Mouse (Mus musculus): ENCODE measurements around the gene Ankrd12.
"Not testable (repeated sequence)": the region's sequence is repeated elsewhere in the genome, so short reads cannot be mapped to it uniquely, and the experiment has no call there.

The Ankrd12 gene

GRCm38 (mm10) chr17:66084486-66084885 is 7.6 kb upstream of the Ankrd12 start:
- DNase-seq (ENCODE audit: low spot score), result no peak

DNA sequence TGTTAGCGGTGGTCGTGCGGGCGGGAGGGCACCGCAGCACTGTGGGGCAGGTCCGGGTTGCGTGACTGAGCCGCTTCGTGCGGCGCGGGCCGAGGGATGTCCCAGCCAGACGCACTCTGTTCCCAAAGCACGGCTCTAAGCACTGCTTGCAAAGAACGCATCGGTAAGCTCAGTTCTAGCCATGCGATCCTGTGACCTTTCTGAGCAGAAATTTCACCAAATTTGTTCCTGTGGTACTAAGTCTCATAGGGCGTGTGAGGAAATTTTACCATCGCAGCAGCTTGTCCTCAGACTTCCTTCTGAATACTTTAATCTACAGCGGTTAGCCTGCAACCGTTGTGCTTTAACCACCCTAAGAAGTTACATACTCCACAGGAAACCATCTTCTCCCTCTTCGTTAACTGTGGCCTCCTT is 555 bp upstream of the Ankrd12 start:
- no peak for DNase-seq (ENCODE audit: low spot score)

GRCm38 (mm10) chr17:66076174-66076927 is 538 bp downstream of the Ankrd12 start:
- peak; percentile 51 for DNase-seq (ENCODE audit: low spot score)

DNA sequence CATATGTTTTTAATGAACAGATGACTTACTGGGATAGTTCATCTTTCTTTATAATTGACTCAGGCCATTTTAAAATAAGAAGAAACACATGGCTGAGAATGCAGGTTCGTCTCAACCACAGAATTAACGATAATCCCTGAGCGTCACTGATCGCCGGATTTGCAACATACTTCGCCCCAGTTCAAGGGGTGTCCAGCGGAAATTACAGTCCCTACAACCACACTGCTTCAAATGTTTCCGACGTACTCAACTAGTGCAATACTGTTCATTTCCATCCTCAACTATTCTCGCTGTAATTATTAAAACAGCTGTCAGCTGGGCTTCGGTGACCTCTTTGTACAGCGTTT is 1.1 kb downstream of the Ankrd12 start:
- no peak for DNase-seq (ENCODE audit: low spot score)

DNA sequence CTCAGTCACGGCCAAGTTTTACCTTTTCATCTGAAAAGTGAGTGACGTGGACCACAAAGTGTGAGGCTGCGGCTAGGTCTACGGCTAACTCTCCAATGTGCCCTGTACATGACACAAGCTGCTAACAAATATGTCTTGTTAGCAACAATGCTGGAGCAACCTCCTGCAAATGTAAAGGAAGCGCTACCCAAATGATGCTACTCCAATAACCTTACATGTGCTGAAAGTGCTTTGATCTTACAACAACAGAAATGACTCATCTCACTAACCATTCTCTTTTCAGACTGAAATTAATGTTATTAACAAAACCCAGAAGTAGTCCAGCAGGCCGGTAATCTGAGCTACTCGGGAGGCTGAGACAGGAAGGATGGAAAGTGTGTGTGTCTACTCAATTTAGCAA is 2.9 kb downstream of the Ankrd12 start:
- no peak for DNase-seq (ENCODE audit: low spot score)

DNA sequence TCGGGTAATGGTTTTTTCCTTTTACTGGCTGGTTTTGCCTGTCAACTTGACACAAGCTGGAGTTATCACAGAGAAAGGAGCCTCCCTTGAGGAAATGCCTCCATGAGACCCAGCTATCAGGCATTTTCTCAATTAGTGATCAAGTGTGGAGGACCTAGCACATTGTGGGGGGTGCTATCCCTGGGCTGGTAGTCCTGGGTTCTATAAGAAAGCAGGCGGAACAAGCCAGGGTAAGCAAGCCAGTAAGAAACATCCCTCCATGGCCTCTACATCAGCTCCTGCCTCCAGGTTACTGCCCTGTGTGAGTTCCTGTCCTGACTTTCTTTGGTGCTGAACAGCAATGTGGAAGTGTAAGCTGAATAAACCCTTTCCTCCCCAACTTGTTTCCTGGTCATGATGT is 7.9 kb downstream of the Ankrd12 start:
- DNase-seq (ENCODE audit: low spot score), result not testable (repeated sequence)

- no peak for DNase-seq (ENCODE audit: low spot score)
Measured at GRCm38 (mm10) chr17:66065115-66065514, 11.8 kb downstream of the Ankrd12 start.

DNA sequence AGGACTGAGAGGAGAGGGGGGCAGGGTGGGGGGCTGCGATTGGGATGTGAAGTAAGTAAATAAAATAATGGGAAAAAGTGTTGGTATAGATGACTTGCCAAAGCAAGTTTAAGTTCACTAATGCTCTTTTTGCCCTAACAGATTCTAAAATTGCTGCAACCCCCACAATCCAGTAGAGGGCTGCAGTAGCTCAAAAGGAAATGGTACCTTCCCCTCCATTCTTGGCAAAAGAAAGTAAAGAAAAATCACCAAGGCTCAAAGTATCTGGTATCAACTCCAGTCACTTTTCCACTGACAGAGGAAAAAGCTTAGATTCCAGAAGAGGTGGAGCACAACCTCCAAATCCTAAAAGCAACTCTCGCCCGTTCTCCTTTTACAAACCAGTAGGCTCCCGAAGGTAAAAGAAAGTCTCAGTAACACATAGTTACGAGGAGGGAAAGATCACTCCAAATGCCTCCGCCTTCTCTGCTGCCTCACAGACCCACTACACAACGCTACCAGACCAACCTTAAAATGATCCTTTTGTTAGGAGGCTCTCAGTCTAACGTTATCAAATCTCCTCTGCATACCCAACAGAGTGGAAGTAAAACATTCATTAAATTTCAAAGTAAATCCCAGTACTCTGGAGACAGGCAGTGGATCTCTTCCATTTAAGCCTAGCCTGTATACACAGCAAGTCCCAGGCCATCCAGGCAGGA is 15.5 kb downstream of the Ankrd12 start:
- DNase-seq (ENCODE audit: low spot score), result no peak

- no peak for DNase-seq (ENCODE audit: low spot score)
Measured at GRCm38 (mm10) chr17:66058160-66058559, 18.7 kb downstream of the Ankrd12 start.

GRCm38 (mm10) chr17:66057145-66057544 is 19.7 kb downstream of the Ankrd12 start:
- DNase-seq (ENCODE audit: low spot score), result no peak

DNA sequence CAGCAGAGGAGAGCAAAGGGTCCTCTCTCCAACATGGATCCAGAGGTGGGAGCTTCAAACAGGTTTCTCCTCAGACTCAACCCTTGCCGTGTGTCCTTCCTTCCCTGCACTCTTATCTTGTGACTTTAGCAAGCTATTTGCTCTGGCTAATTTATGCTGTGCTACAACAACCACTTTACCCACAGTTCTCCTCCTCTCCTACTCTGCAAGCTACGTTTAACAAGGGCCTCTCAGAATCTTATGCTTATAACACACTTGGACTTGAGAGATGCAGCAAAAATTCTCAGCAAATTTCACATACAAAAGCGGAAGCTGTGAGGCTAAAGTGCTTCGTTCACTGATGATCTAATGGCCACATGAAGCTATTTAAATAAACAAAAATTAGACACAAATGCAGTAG is 23.5 kb downstream of the Ankrd12 start:
- DNase-seq (ENCODE audit: low spot score), result no peak

DNA sequence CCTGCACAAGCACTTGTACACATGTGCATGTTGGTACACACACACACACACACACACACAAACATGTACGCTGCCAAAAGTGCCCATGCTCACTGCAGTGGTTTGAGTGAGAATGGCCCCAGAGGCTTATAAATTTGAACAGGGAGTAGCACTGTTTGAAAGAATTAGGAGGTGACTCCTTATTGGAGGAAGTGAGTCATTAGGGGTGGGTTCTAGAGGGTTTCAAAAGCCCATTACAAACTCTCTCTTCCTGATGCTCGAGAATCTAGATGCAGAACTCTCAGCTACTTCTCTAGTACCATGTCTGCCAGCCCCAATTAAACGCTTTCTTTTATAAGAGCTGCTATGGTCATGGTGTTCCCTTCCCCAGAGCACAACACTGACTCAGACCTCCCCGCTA is 28.1 kb downstream of the Ankrd12 start:
- DNase-seq (ENCODE audit: low spot score), result no peak

DNA sequence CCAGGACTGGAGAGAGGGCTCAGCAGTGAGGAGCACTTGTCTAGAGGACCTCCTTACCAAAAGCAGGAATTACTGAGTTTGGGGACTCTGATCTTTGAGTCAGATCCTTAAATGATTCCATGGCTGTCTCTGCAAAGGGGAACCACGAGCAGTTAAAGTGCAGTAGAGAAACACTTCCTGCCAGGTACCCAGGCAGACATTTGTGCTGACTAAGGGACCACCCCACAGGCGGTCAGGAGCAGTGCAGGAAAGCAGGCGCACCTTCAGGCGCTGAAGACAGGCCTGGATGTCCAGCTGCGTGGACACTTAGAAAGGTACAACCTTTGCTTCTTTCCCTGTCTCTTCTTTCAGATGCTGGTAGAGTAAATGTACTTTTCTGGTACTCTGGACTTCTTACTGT is 28.7 kb downstream of the Ankrd12 start:
- no peak for DNase-seq (ENCODE audit: low spot score)

DNA sequence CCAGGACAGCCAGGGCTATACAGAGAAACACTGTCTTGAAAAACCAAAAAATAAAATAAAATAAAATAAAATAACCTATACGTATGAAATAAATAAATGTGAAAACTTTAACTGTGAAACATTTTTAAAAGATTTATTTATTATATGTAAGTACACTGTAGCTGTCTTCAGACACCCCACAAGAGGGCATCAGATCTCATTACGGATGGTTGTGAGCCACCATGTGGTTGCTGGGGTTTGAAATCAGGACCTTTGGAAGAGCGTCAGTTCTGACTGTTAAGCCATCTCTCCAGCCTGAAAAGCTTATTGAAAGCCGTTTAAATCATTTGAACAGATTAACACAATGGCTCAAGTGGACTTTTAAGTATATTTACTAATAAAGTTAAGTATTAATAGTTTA is 33.2 kb downstream of the Ankrd12 start:
- not testable (repeated sequence) for DNase-seq (ENCODE audit: low spot score)

GRCm38 (mm10) chr17:66041020-66041419 is 35.9 kb downstream of the Ankrd12 start:
- DNase-seq (ENCODE audit: low spot score), result no peak

- DNase-seq (ENCODE audit: low spot score), result no peak
Measured at GRCm38 (mm10) chr17:66033239-66033638, 43.6 kb downstream of the Ankrd12 start.

DNA sequence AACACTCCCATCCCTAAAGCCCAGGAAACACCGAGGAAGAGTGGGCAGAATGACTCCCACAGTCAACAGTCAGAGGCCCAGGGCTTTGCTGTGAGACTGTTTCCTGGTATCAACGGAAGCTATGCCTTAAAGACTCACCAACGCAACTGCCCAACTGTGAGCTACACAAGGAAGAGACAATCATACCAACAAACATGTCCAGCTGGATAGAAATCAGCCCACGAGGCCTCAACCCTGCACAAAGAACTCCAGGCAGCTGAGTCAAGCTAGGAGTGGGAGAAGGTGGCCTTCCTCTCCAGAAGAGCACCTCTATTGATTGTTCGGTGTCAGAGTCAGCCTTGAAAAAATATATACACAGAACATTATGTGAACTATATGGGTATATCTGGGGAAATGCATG is 44.9 kb downstream of the Ankrd12 start:
- no peak for DNase-seq (ENCODE audit: low spot score)

DNA sequence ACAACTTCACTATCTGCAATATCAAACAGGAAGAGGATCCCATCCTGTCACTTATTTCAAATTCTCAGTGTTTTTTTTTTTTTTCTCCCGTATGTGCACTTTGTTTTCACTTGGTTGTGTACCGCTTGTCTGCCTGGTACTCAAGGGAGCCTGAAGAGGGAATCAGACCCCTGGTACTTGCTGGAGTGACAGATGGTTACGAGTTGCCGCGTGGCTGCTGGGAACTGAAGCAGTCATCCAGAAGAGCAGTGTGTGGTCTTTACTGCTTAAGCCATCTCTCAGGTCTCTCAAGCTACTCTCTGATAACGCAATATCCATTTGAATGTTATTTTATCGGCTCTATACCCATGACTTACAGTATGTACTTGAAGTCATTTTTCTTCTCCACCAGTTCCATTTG is 52.7 kb downstream of the Ankrd12 start:
- no peak for DNase-seq (ENCODE audit: low spot score)

GRCm38 (mm10) chr17:66011790-66012189 is 65.1 kb downstream of the Ankrd12 start:
- no peak for DNase-seq (ENCODE audit: low spot score)

DNA sequence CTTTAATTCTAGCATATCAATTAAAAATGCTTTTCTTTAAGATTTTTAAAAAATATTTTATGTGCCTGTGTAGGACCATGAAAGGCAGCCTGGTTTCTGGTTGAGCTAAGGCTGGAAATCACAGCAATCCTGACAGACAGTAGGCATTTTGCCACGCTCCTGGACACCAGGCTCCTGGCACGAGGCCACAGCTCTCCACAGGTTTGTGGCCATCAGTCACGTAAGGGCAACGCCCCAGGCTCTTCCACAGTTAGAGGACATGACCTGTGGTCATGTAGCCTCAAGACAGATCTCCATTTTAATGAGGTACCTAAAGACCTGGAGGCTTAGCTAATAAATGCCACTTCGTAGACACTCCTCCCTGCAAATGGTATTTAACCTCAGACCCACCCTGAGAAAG is 69.0 kb downstream of the Ankrd12 start:
- no peak for DNase-seq (ENCODE audit: low spot score)

GRCm38 (mm10) chr17:66007473-66007872 is 69.4 kb downstream of the Ankrd12 start:
- DNase-seq (ENCODE audit: low spot score), result no peak

GRCm38 (mm10) chr17:65988151-65988820 is 88.6 kb downstream of the Ankrd12 start:
- DNase-seq (ENCODE audit: low spot score), result no peak

DNA sequence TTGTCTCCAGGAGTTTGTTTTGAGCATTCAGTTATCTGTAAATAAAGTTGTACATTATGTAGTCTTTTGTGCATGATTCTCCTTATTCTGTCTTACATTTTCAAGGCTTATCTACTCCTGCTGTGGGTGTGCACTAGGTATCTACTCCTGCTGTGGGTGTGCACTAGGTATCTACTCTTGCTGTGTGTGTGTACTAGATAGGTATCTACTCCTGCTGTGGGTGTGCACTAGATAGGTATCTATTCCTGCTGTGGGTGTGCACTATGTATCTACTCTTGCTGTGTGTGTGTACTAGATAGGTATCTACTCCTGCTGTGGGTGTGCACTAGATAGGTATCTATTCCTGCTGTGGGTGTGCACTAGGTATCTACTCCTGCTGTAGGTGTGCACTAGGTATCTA is 100.2 kb downstream of the Ankrd12 start:
- DNase-seq (ENCODE audit: low spot score), result not testable (repeated sequence)
